Mouse (Mus musculus) bone marrow, adult 2 months (tissue): ENCODE data around the gene Mrgpra1.

ENCODE experiments used
- CTCF ChIP-seq: fragments of 200-500 bp; IDR thresholded peaks from 2 replicates; pipeline ENCODE4 v1.5.1; 2011; ENCODE audit warnings: low read length, control low read depth; ENCODE audit not compliant: control insufficient read depth, insufficient read depth
- POLR2A ChIP-seq: fragments of 200-500 bp; IDR thresholded peaks from 2 replicates; pipeline ENCODE4 v1.6.1; 2011; ENCODE audit warnings: low read depth, mild to moderate bottlenecking, control low read depth, low read length, borderline replicate concordance; ENCODE audit not compliant: control insufficient read depth

- TF ChIP-seq CTCF, result no peak
- TF ChIP-seq POLR2A, result no peak
Observed at GRCm38 (mm10) chr7:47401125-47401524, 47.1 kb upstream of the Mrgpra1 start.
